Mouse (Mus musculus): ENCODE results near the gene Dolpp1. TPM values are rescaled to one million over a fixed set of nuclear protein-coding genes. Genes with fewer than 3 reads are reported as not detected.
"Not testable (repeated sequence)": the region's sequence is repeated elsewhere in the genome, so short reads cannot be mapped to it uniquely, and the experiment has no call there.

Gene Dolpp1
- total RNA-seq, 4 experiments from 2014 or later = 23.2 to 30.7 (median 25.1) TPM

- no peak for DNase-seq (ENCODE audit: low spot score in 2 of 2)
Observed at GRCm38 (mm10) chr2:30409454-30410176, 17.6 kb downstream of the Dolpp1 start.

- no peak for DNase-seq (ENCODE audit: low spot score in 2 of 2)
Observed at GRCm38 (mm10) chr2:30413038-30413973, 21.3 kb downstream of the Dolpp1 start.

DNA sequence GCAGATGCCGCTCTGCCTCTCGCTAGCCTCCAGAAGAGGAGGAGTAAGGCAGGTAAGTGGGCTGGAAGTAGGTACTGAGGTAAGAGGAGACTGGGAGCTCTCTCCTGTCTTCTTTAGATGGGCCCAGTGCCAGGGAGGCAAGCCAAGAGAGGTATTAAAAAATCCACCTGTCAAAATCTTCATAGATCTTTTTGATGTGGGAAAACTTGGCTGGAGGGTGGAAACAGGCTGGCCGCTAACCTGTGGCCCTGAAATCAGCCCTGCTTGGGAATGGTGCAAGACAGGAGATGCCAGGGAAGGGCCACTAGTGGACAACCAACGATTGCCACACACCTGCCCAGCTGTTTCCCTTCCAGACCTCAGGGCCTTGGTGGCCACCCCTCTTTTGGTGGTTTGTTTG, 22.0 kb downstream of the Dolpp1 start:
- no peak for DNase-seq (ENCODE audit: low spot score in 2 of 2)

GRCm38 (mm10) chr2:30414681-30415080, 22.6 kb downstream of the Dolpp1 start:
- DNase-seq (ENCODE audit: low spot score in 2 of 2) = no peak

DNA sequence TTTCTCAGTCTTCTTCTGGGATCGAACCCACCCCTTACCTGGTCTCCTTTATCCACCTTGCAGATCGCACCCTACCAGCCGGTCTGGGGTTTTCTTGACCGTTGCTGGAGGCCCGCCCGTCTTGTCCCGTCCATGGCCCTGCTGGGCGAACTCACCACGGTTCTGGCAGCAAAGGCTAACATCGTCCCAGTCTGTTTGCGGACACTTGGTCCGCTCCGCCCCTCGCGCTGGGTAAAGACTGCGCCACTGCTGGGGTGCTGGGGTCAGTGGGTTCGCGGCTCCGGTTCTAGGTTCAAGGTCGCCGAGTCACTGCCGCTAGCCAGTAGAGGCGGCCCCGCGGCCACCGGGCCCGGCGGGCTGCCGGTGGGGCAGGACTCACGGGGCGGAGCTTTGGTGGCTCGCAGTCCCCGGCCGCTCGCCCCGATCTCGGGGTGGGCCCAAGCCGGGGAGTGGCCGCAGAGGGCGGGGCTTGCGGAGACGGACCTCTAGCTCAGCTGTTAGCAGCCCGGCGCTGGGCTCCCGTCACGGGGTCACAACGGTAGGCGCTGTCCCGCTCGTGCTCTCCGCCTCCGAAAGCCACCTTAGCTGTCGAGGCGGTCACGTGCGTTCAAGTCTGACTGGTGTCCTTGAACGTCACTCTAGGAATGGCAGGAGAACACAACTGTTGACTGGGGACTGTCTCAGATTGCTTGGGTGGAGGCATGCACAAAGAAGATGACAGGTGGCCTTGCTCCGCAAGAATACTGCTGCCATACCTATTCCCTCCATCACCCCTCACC, 23.3 kb downstream of the Dolpp1 start, which contains the start of gene Crat:
Crat (minus strand) TSS at position 657 of the 779 bp plus-strand sequence.
- peak; percentile 92 to 93 for DNase-seq (ENCODE audit: low spot score in 2 of 2)

GRCm38 (mm10) chr2:30415936-30416648, 24.0 kb downstream of the Dolpp1 start, which contains the start of gene Ptpa:
Gene Ptpa (plus strand): TSS chr2:30416039.
- peak; percentile 88 to 92 for DNase-seq (ENCODE audit: low spot score in 2 of 2)

DNA sequence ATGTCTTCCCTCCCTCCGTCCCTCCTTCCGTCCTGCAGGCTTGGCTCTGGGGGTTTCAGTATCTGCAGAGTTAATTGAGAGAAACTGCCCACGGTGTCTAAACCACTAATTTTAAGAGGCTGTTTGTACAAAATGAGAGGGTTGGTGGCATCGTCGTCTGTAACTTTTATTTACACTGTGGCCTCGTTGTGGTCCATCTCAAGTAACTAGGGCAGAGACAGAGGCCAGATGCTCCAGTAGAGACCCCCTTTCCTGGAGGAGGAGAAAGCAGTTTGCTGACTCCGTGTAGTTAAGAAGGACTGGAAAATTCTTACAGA, 24.6 kb downstream of the Dolpp1 start:
- no peak for DNase-seq (ENCODE audit: low spot score in 2 of 2)

GRCm38 (mm10) chr2:30417154-30417553, 25.1 kb downstream of the Dolpp1 start:
- DNase-seq (ENCODE audit: low spot score in 2 of 2) = not testable (repeated sequence)

DNA sequence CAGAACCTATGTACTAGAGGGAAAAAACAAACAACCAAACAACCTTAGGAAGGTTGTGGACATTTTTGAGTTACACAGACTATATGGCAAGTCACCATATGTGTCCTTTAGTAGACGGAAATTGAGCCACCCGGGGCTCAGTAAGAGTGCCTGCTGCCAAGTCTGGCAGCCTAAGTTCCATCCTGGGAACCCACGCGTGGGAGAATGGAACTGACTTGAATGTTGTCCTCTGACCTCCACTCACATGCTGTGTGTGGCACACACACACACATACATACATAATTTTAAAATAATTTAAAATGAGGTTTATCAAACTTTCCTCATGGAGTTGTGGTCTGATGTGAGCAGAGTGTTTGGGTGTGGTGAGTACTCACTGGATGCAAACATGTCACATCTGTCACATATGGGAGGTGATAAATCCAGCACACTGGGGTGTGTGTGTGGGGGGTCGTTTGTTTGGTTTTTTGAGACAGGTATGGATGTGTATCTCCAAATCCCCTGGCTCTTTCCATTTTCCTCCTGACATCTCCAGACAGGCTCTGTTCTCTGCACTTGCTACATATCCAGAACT, 25.6 kb downstream of the Dolpp1 start:
- DNase-seq (ENCODE audit: low spot score in 2 of 2) = no peak

GRCm38 (mm10) chr2:30418259-30418658, 26.2 kb downstream of the Dolpp1 start:
- no peak for DNase-seq (ENCODE audit: low spot score in 2 of 2)

GRCm38 (mm10) chr2:30419112-30419511, 27.1 kb downstream of the Dolpp1 start:
- no peak for DNase-seq (ENCODE audit: low spot score in 2 of 2)

- no peak for DNase-seq (ENCODE audit: low spot score in 2 of 2)
Observed at GRCm38 (mm10) chr2:30421432-30421831, 29.4 kb downstream of the Dolpp1 start.

DNA sequence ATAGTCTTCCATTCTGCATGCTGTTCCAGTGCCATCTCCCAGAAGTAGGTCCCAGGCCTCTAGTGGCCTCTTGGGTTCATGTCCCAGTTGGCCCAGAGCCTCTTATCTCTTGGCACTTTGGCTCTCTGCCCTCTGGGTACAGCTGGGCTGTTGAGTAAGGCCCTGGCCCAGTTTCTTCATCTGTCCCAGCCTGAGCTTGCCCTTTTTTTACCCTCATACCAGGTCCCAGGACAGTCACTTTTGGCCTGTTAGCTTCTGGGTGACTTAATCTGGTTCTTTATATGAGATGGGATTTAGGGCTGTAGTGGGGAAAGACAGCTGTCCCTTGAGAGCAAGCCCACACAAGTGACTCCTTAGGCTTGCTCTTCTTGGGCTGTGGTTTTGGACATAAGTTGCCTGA, 37.1 kb downstream of the Dolpp1 start:
- no peak for DNase-seq (ENCODE audit: low spot score in 2 of 2)

GRCm38 (mm10) chr2:30435326-30436155, 43.5 kb downstream of the Dolpp1 start:
- peak in 1 of 2 experiments; percentile 76 for DNase-seq (ENCODE audit: low spot score in 2 of 2)

DNA sequence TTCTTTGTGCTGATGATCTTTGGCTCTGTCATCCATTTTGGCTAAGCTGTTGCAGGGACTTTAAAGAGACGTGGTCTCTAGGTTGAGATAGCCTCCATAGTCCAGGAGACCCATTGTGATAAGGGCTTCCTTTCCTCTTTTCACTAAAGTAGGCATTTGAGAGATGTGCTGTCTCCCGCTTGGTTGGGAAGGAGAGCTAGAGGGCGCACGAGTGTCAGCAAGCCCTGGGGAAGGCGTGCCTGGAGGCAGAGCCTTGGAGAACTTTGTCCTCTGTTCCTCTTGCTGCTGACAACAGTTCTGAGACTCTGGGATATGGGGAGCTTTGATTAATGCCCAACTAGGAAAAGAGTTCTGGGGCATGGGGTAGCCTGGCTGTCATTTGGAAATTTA, 44.1 kb downstream of the Dolpp1 start:
- DNase-seq (ENCODE audit: low spot score in 2 of 2) = no peak

- no peak for DNase-seq (ENCODE audit: low spot score in 2 of 2)
Observed at GRCm38 (mm10) chr2:30436809-30437208, 44.8 kb downstream of the Dolpp1 start.

- DNase-seq (ENCODE audit: low spot score in 2 of 2) = no peak
Observed at GRCm38 (mm10) chr2:30437791-30438190, 45.7 kb downstream of the Dolpp1 start.

DNA sequence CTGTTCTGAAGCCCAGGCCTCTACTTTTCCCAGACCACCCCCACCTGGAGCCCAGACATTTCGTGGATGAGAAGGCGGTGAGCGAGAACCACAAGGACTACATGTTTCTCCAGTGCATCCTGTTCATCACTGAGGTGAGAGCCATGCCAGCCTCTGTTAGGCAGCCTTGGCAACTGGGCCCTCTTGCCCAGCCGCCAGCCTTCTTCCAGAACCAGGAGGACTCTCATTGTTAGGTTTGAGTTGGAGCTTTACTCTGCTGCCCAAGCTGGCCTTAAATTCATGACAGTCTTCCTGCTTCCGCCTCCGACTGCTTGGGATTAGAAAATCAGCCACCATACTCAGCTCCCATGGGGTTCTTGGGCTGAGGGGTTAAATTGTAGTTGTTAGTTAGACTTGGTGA, 47.6 kb downstream of the Dolpp1 start:
- DNase-seq (ENCODE audit: low spot score in 2 of 2) = no peak

DNA sequence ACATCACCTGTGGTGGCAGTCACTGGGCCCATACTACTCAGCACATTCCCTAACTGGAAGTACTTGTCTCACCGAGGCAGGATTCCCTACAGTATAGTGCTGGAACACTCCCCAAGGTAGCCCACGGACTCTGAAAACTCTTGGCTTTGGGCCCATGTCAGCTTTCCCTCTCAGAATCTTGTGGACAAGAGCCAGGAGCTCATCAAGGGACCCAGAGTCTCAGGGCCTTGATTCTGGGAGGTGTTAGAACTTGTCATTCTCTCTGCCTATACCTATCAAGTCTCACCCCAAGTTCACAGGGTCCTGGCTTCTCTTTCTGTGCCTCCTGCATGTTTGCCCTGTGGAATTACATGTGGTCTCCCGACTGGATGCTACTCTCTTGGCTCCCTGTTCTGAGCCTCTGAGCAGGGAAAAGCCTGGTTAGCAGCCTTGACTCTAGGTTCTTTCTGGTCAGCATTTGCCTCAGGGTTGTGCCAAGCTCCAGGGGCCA, 48.2 kb downstream of the Dolpp1 start:
- DNase-seq (ENCODE audit: low spot score in 2 of 2) = no peak

Measured in layer of hippocampus, adult 8-10 months (tissue).